Mouse (Mus musculus): ENCODE results near the gene Lypd4.

GRCm38 (mm10) chr7:24864156-24864555 lies 5.6 kb downstream of the Lypd4 start:
- no peak for TF ChIP-seq USF1 (IDR thresholded peaks at IDR 0.05; ENCODE audit: low read depth)
- no peak for TF ChIP-seq POLR2A (IDR thresholded peaks at IDR 0.05; ENCODE audit: insufficient read length, low read depth)
- TF ChIP-seq MAX (IDR thresholded peaks at IDR 0.05; ENCODE audit: low read depth) = no peak
- no peak for TF ChIP-seq TCF12 (IDR thresholded peaks at IDR 0.05; ENCODE audit: insufficient read depth, poor library complexity, severe bottlenecking)
- no peak for TF ChIP-seq MYOG (IDR thresholded peaks at IDR 0.05; ENCODE audit: control insufficient read depth in 1 of 3, insufficient read depth in 1 of 3, insufficient read length in 2 of 3, low read depth in 2 of 3)

Measured in myocyte (in vitro differentiated cells).